Mouse (Mus musculus) midbrain, embryonic 16.5 days (tissue): Measurements from ENCODE around the gene Angel1. TPM values are rescaled to one million over a fixed set of nuclear protein-coding genes. Genes with fewer than 3 reads are reported as not detected.

Experiments
- ATAC-seq: fragments of 200-750 bp; cut with Nextera tagmentation; 2 replicates; pipeline ENCODE4 v1.8.0; 2017; ENCODE audit warnings: moderate TSS enrichment
- H3K27ac ChIP-seq: fragments of 300-500 bp; sonication (generic); 2 replicates; pipeline ENCODE4 v1.5.1; 2014; ENCODE audit warnings: mild to moderate bottlenecking, low read length, mixed read lengths
- H3K27me3 ChIP-seq: fragments of 300-500 bp; sonication (generic); 2 replicates; pipeline ENCODE4 v1.6.1; 2014; ENCODE audit warnings: low read depth, low read length, mixed read lengths; ENCODE audit not compliant: control insufficient read depth, insufficient read depth
- H3K36me3 ChIP-seq: fragments of 300-500 bp; sonication (generic); 2 replicates; pipeline ENCODE4 v1.6.1; 2014; ENCODE audit warnings: mild to moderate bottlenecking, low read length, moderate library complexity, mixed read lengths; ENCODE audit not compliant: control insufficient read depth, insufficient read depth
- H3K4me1 ChIP-seq: fragments of 300-500 bp; sonication (generic); 2 replicates; pipeline ENCODE4 v1.6.1; 2014; ENCODE audit warnings: mild to moderate bottlenecking, low read length, mixed read lengths; ENCODE audit not compliant: control insufficient read depth, insufficient read depth
- H3K4me2 ChIP-seq: fragments of 300-500 bp; sonication (generic); 2 replicates; pipeline ENCODE4 v1.6.1; 2014; ENCODE audit warnings: mild to moderate bottlenecking, low read length, mixed read lengths
- H3K4me3 ChIP-seq: fragments of 300-500 bp; sonication (generic); 2 replicates; pipeline ENCODE4 v1.5.1; 2014; ENCODE audit warnings: low read depth, mild to moderate bottlenecking, low read length, moderate library complexity, mixed read lengths
- H3K9ac ChIP-seq: fragments of 300-500 bp; sonication (generic); 2 replicates; pipeline ENCODE4 v1.6.1; 2014; ENCODE audit warnings: low read depth, low read length, mixed read lengths
- H3K9me3 ChIP-seq: fragments of 300-500 bp; sonication (generic); replicated peaks from 2 replicates; pipeline ENCODE4 v1.6.1; 2014; ENCODE audit warnings: mild to moderate bottlenecking, low read length, mixed read lengths; ENCODE audit not compliant: control insufficient read depth, poor library complexity, severe bottlenecking
- WGBS: fragments of 180-500 bp; shearing (Covaris S2); extraction: QIAGEN DNeasy Blood & Tissue Kit; methylation state at CpG from one replicate; pipeline ENCODE4 v1.1.7; 2014; 5-methylcytosine and 5-hydroxymethylcytosine counted together
- polyA plus RNA-seq: library from polyadenylated mRNA; unstranded; fragments of >200 nt; fragmentation: Nextera tagmentation; extraction: Ambion mirVana; gene quantifications from 2 replicates; pipeline ENCODE4 v1.2.1, GENCODE M21; 2015

Gene Angel1
- polyA plus RNA-seq, 1 experiment from 2014 or later = 10.8 TPM

- H3K4me1 ChIP-seq = peaks cover 12% of the 10 kb centered on the region; the same call in 1 of the 2 replicates
- H3K27me3 ChIP-seq = no peaks in the 10 kb centered on the region
- WGBS = 39% methylated on average over 2 of the region's 2 CpGs
- H3K9ac ChIP-seq = no peak overlapping the region
- no peak overlapping the region for H3K4me3 ChIP-seq
- no peak for ATAC-seq
- peaks cover 14% of the 10 kb centered on the region; the same call in 1 of the 2 replicates for H3K36me3 ChIP-seq
- H3K9me3 ChIP-seq = no peaks in the 10 kb centered on the region
- no peak overlapping the region for H3K4me2 ChIP-seq
- no peak overlapping the region for H3K27ac ChIP-seq
Measured at GRCm38 (mm10) chr12:86697996-86698395, 28.3 kb downstream of the Angel1 start.

- H3K4me3 ChIP-seq = no peak overlapping the region
- no peak for ATAC-seq
- peaks cover 5% of the 10 kb centered on the region; the same call in 1 of the 2 replicates for H3K4me1 ChIP-seq
- peaks cover 24% of the 10 kb centered on the region for H3K36me3 ChIP-seq
- no peak overlapping the region for H3K4me2 ChIP-seq
- 94% methylated on average over 1 of the region's 1 CpGs for WGBS
- no peak overlapping the region for H3K27ac ChIP-seq
- H3K27me3 ChIP-seq = no peaks in the 10 kb centered on the region
- no peak overlapping the region for H3K9ac ChIP-seq
- no peaks in the 10 kb centered on the region for H3K9me3 ChIP-seq
Measured at GRCm38 (mm10) chr12:86694441-86694840, 31.8 kb downstream of the Angel1 start.

GRCm38 (mm10) chr12:86693389-86693788 is 32.9 kb downstream of the Angel1 start:
- Histone ChIP-seq H3K27me3 (no peaks in the 10 kb centered on the region), H3K4me3 (no peak overlapping the region), H3K9me3 (no peaks in the 10 kb centered on the region), H3K27ac (no peak overlapping the region), H3K4me1 (peaks cover 3% of the 10 kb centered on the region; the same call in 1 of the 2 replicates), H3K4me2 (no peak overlapping the region), H3K9ac (no peak overlapping the region), H3K36me3 (peaks cover 33% of the 10 kb centered on the region)
- ATAC-seq = no peak

GRCm38 (mm10) chr12:86692471-86693356 is 33.5 kb downstream of the Angel1 start:
- 70% methylated on average over 5 of the region's 5 CpGs for WGBS
- Histone ChIP-seq H3K9ac (no peak overlapping the region), H3K27me3 (no peaks in the 10 kb centered on the region), H3K4me2 (no peak overlapping the region), H3K4me3 (no peak overlapping the region), H3K27ac (no peak overlapping the region), H3K9me3 (no peaks in the 10 kb centered on the region), H3K36me3 (peaks cover 37% of the 10 kb centered on the region), H3K4me1 (no peaks in the 10 kb centered on the region; the same call in 1 of the 2 replicates)
- no peak for ATAC-seq

- Histone ChIP-seq H3K4me2 (no peak overlapping the region), H3K4me3 (no peak overlapping the region), H3K36me3 (peaks cover 34% of the 10 kb centered on the region), H3K9me3 (no peaks in the 10 kb centered on the region), H3K27me3 (no peaks in the 10 kb centered on the region), H3K9ac (no peak overlapping the region), H3K27ac (no peak overlapping the region), H3K4me1 (no peaks in the 10 kb centered on the region)
- WGBS = 85% methylated on average over 12 of the region's 12 CpGs
- no peak for ATAC-seq
Measured at GRCm38 (mm10) chr12:86690700-86691485, 35.4 kb downstream of the Angel1 start.

GRCm38 (mm10) chr12:86688917-86689316 is 37.3 kb downstream of the Angel1 start:
- Histone ChIP-seq H3K4me3 (no peak overlapping the region), H3K9me3 (no peaks in the 10 kb centered on the region), H3K4me1 (peaks cover 14% of the 10 kb centered on the region), H3K27ac (no peak overlapping the region), H3K36me3 (peaks cover 28% of the 10 kb centered on the region), H3K9ac (no peak overlapping the region), H3K27me3 (no peaks in the 10 kb centered on the region), H3K4me2 (no peak overlapping the region)
- no peak for ATAC-seq
- WGBS = 97% methylated on average over 27 of the region's 27 CpGs

GRCm38 (mm10) chr12:86687971-86688573 is 38.2 kb downstream of the Angel1 start:
- Histone ChIP-seq H3K4me2 (no peak overlapping the region), H3K4me1 (peaks cover 22% of the 10 kb centered on the region), H3K27ac (no peak overlapping the region), H3K4me3 (no peak overlapping the region), H3K9ac (no peak overlapping the region), H3K9me3 (no peaks in the 10 kb centered on the region), H3K27me3 (no peaks in the 10 kb centered on the region), H3K36me3 (peaks cover 28% of the 10 kb centered on the region)
- ATAC-seq = no peak
- WGBS = 87% methylated on average over 4 of the region's 4 CpGs

- ATAC-seq = no peak
- Histone ChIP-seq H3K27ac (no peak overlapping the region), H3K4me2 (no peak overlapping the region), H3K27me3 (no peaks in the 10 kb centered on the region), H3K4me1 (peaks cover 27% of the 10 kb centered on the region), H3K9me3 (no peaks in the 10 kb centered on the region), H3K36me3 (peaks cover 28% of the 10 kb centered on the region), H3K4me3 (no peak overlapping the region), H3K9ac (no peak overlapping the region)
- WGBS = 75% methylated on average over 4 of the region's 4 CpGs
Measured at GRCm38 (mm10) chr12:86687445-86687955, 38.8 kb downstream of the Angel1 start.
